Mouse (Mus musculus) layer of hippocampus, adult 6 months (tissue): ENCODE results near the gene Myrip. TPM values are rescaled to one million over a fixed set of nuclear protein-coding genes. Genes with fewer than 3 reads are reported as not detected.

Source experiments
- long read RNA-seq, 2 experiments: library from polyadenylated mRNA; unstranded; transcript quantifications; one replicate each; pipeline ENCODE4 v2.0.0; 2019 to 2020
- polyA plus RNA-seq: library from polyadenylated mRNA; unstranded; fragments of <200 nt; fragmentation: Nextera tagmentation; gene quantifications from 2 replicates; pipeline ENCODE4 v1.2.3, GENCODE M21; 2021

Gene Myrip
- polyA plus RNA-seq: 7.2 and 7.5 TPM in 2 replicates
- long read RNA-seq, experiment 1, full-length matches to known transcripts: 6 of 17 reads
- long read RNA-seq, experiment 1, partial matches to known transcripts: 7 of 17 reads
- long read RNA-seq, experiment 1, other reads (novel, unspliced or antisense): 4 of 17 reads
- long read RNA-seq, experiment 2, full-length matches to known transcripts: 21 of 60 reads
- long read RNA-seq, experiment 2, partial matches to known transcripts: 16 of 60 reads
- long read RNA-seq, experiment 2, other reads (novel, unspliced or antisense): 23 of 60 reads

DNA sequence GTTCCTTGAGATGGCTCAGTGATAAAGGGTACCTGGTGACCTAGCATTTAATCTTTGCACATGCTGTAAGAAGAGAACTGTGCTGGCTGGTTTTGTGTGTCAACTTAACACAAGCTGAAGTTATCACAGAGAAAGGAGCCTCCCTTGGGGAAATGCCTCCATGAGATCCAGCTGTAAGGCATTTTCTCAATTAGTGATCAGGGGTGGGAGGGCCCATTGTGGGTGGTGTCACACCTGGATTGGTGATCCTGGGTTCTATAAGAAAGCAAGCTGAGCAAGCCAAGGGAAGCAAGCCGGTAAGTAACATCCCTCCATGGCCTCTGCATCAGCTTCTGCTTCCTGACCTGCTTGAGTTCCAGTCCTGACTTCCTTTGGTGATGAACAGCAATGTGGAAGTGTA is at the start of gene Myrip:
Myrip (plus strand) TSS at position 301 of the 400 bp plus-strand sequence.

DNA sequence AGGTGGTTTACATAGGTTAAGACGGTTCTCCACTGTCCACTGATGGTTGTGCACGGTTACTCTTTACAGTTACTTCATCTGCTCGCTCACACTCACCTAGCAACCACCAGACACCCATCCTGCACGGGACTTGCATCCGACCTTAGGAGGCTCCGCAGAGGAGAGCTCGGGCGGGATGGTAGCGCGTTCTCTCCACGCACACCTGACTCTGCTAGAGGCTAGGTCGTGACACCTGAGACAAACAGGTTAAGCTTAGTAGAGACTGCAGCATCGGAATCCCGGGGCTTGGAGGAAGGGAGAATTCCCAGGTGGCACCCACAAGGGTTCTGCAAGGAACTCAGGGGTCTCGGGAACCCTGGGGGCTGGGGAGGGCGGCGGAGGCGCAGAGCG is 190.7 kb downstream of the Myrip start, which contains the start of gene Eif1b:
Eif1b (plus strand) TSS at position 223 of the 390 bp plus-strand sequence.

Other genes starting within 250 kb of the Myrip start
- gene Cx3cr1, start 231.6 kb upstream of the Myrip start, polyA plus RNA-seq: 49.5 and 52.8 TPM in 2 replicates
- gene Ccr8, start 209.4 kb upstream of the Myrip start, polyA plus RNA-seq: not detected in 2 replicates
- gene Slc25a38, start 191.1 kb upstream of the Myrip start, polyA plus RNA-seq: 17.8 and 18.6 TPM in 2 replicates
- gene Rpsa, start 173.8 kb upstream of the Myrip start, polyA plus RNA-seq: 536 and 612 TPM in 2 replicates
- 133 and 154 TPM in 2 replicates for gene Mobp, start 151.8 kb upstream of the Myrip start, polyA plus RNA-seq
- gene Eif1b, start 190.7 kb downstream of the Myrip start, polyA plus RNA-seq: 353 and 420 TPM in 2 replicates
- 3.5 and 3.7 TPM in 2 replicates for gene Entpd3, start 238.3 kb downstream of the Myrip start, polyA plus RNA-seq